Comparison of ENCODE assay signal across 8 mouse cellular contexts in the genomic region with DNA sequence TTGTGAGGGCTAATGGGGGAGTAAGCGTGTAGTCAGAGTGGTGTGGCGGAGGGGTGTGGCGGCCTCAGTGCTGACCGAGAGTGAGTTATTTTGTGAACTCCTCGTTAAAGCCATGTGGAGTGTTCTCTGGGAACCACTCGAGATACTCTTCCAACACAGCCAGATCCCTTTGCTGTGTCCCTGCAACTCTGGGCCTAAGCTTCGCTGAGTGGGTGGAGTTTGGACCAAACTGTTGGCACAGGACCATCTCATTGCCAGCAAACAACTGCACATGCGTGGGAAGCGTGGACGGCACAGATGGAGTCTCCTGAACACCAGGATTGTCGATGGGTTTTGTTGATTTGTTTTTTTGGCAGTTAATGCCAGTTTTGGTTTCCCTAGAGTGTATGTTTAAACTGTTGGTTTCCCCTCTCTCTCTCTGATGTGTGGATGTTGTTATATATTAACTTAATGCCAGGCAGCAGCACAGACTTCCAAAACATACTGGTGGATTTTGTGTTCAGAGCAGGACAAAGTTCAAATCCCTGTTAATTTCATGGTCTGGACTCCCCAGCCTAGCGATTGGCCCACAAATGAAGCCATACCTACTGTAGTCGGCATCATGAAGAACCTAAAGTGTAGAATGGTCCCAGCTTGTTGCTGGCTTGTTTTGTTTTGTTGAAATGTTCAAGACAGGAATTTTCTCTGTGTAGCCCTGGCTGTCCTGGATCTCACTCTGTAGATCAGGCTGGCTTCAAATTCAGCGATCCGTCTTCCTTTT. TPM values are rescaled to one million over a fixed set of nuclear protein-coding genes. Genes with fewer than 3 reads are reported as not detected.
DNase-seq lines count a peak whose midpoint lies in the region; ATAC-seq and TF ChIP-seq lines count a peak whose summit lies in the region.

No protein-coding gene starts in this region.

- H3K27ac ChIP-seq in kidney, adult 2 months (ENCODE audit: insufficient read depth, low read depth, low read length), result peak overlapping the region; percentile 93
- H3K27ac ChIP-seq in neural tube, embryonic 15.5 days (replicated peaks), result peak overlapping the region; percentile 75

- no peak for TF ChIP-seq CTCF in kidney, adult 2 months (conservative IDR thresholded peaks at IDR 0.05; ENCODE audit: insufficient read depth, insufficient read length, low read depth, low read length)

- WGBS in kidney, adult 2 months, result 27% methylated on average over 15 of the region's 15 CpGs
- 65% methylated on average over 15 of the region's 15 CpGs for WGBS in neural tube, embryonic 15.5 days

- H3K9me3 ChIP-seq in neural tube, embryonic 15.5 days (replicated peaks), result no peaks in the 10 kb centered on the region

- H3K36me3 ChIP-seq in kidney, adult 2 months (ENCODE audit: control insufficient read depth, insufficient read depth, low read length), result no peaks in the 10 kb centered on the region
- H3K36me3 ChIP-seq in neural tube, embryonic 15.5 days, result no peaks in the 10 kb centered on the region

- H3K4me3 ChIP-seq in kidney, adult 2 months (ENCODE audit: insufficient read depth, low read depth, low read length), result no peak overlapping the region
- no peak overlapping the region for H3K4me3 ChIP-seq in neural tube, embryonic 15.5 days (replicated peaks)

- no peak overlapping the region for H3K4me2 ChIP-seq in neural tube, embryonic 15.5 days

- ATAC-seq in neural tube, embryonic 15.5 days (ENCODE audit: low FRiP score), result no peak
- ATAC-seq in erythroid progenitor cell, adult 5-6 weeks (replicated peaks; ENCODE audit: low FRiP score, poor library complexity, severe bottlenecking), result no peak

- H3K4me1 ChIP-seq in kidney, adult 2 months (ENCODE audit: control insufficient read depth, insufficient read depth, low read length), result peaks cover 38% of the 10 kb centered on the region
- peaks cover 43% of the 10 kb centered on the region for H3K4me1 ChIP-seq in neural tube, embryonic 15.5 days

- no peak for TF ChIP-seq POLR2A in kidney, adult 2 months (IDR thresholded peaks at IDR 0.05; ENCODE audit: low read depth, low read length)

- H3K27me3 ChIP-seq in kidney, adult 2 months (replicated peaks; ENCODE audit: control insufficient read depth, insufficient read depth, low read length), result no peaks in the 10 kb centered on the region
- H3K27me3 ChIP-seq in neural tube, embryonic 15.5 days (replicated peaks), result no peaks in the 10 kb centered on the region

- peak; percentile 63 for DNase-seq in urinary bladder, postnatal 14 days (ENCODE audit: low spot score)
- DNase-seq in urinary bladder, postnatal 10 days (ENCODE audit: low spot score), result no peak
- DNase-seq in frontal cortex, postnatal 36 days (ENCODE audit: low spot score in 2 of 2), result peak; percentile 71 to 79
- peak; percentile 95 for DNase-seq in kidney, adult 2 months
- DNase-seq in left cerebral cortex, adult 9 months (ENCODE audit: low spot score in 2 of 2), result peak; percentile 53 to 86
- DNase-seq in spleen, postnatal 14 days (ENCODE audit: low spot score in 2 of 2), result no peak

- H3K9ac ChIP-seq in neural tube, embryonic 15.5 days (replicated peaks), result no peak overlapping the region

RNA-seq across cellular contexts. Expression of a gene that starts 22.3 kb away (rescaled TPM):
- polyA plus RNA-seq in kidney, adult 2 months (2012; rRNA removed), result 24.1 and 27.7 TPM in 2 replicates
- polyA plus RNA-seq in neural tube, embryonic 15.5 days (2015; fragmentation: Nextera tagmentation; extraction: Ambion mirVana), result 22.7 and 22.9 TPM in 2 replicates
- total RNA-seq in erythroid progenitor cell, adult 5-6 weeks (2015; ENCODE audit: low replicate concordance), result 20.5 and 30.6 TPM in 2 replicates
- 43.1 and 49.2 TPM in 2 replicates for total RNA-seq in erythroid progenitor cell, adult 5-6 weeks (2017; ENCODE audit: low replicate concordance)

Comparison
In these comparisons a context has a peak if more than half of its experiments do, and no peak if none do; other contexts are left out.
1. DNase-seq: peak in urinary bladder, postnatal 14 days (single experiment), frontal cortex, postnatal 36 days (2 of 2), kidney, adult 2 months (single experiment) and left cerebral cortex, adult 9 months (2 of 2); none in urinary bladder, postnatal 10 days (single experiment) and spleen, postnatal 14 days (0 of 2).